Mouse (Mus musculus) kidney, adult 2 months (tissue): ENCODE measurements at regions not wholly inside any gene's neighbourhood (a gene's known extent, or its start where the extent isn't known, plus 50 kb on each side); places are given as distances from the start of the nearest gene placed in this dataset.

ENCODE experiments used
- CTCF ChIP-seq: fragments of 200-500 bp; conservative IDR thresholded peaks from 2 replicates; pipeline ENCODE4 v1.5.1; 2011; ENCODE audit warnings: low read depth, mild to moderate bottlenecking, control low read depth, low read length, moderate library complexity, mixed read lengths; ENCODE audit not compliant: insufficient read depth, insufficient read length
- POLR2A ChIP-seq: fragments of 200-500 bp; IDR thresholded peaks from one replicate; pipeline ENCODE4 v1.6.1; 2011; ENCODE audit warnings: low read depth, low read length, control low read depth

- TF ChIP-seq CTCF (no peak), POLR2A (no peak)
These were observed 465.5 kb downstream of the Pros1 start for GRCm38 (mm10) chr16:63319602-63320001.
